Mouse (Mus musculus) heart, postnatal 0 days (tissue): ENCODE measurements around the gene Ptgds. TPM values are rescaled to one million over a fixed set of nuclear protein-coding genes. Genes with fewer than 3 reads are reported as not detected.

Experiments used
- ATAC-seq: fragments of 200-750 bp; cut with Nextera tagmentation; 2 replicates; pipeline ENCODE4 v1.8.0; 2017; ENCODE audit warnings: low read depth, moderate number of reproducible peaks, moderate library complexity; ENCODE audit not compliant: insufficient read depth
- DNase-seq: peaks from one replicate; pipeline ENCODE4 v3.0.0-alpha.2; 2016; ENCODE audit warnings: low spot score
- H3K27ac ChIP-seq: fragments of 300-500 bp; sonication (generic); 2 replicates; pipeline ENCODE4 v1.5.1; 2014; ENCODE audit warnings: low read depth, mild to moderate bottlenecking
- H3K27me3 ChIP-seq: fragments of 300-500 bp; sonication (generic); 2 replicates; pipeline ENCODE4 v1.6.1; 2014; ENCODE audit warnings: low read length, mixed read lengths; ENCODE audit not compliant: control insufficient read depth, insufficient read depth
- H3K36me3 ChIP-seq: fragments of 300-500 bp; sonication (generic); replicated peaks from 2 replicates; pipeline ENCODE4 v1.6.1; 2014; ENCODE audit warnings: low read length, mixed read lengths; ENCODE audit not compliant: control insufficient read depth, insufficient read depth
- H3K4me1 ChIP-seq: fragments of 300-500 bp; sonication (generic); 2 replicates; pipeline ENCODE4 v1.6.1; 2014; ENCODE audit warnings: antibody characterized with exemption; ENCODE audit not compliant: control insufficient read depth, insufficient read depth
- H3K4me2 ChIP-seq: fragments of 300-500 bp; sonication (generic); 2 replicates; pipeline ENCODE4 v1.6.1; 2014; ENCODE audit warnings: low read depth, mild to moderate bottlenecking, low read length, moderate library complexity
- H3K4me3 ChIP-seq: fragments of 300-500 bp; sonication (generic); 2 replicates; pipeline ENCODE4 v1.5.1; 2014; ENCODE audit warnings: low read depth, low read length
- H3K9ac ChIP-seq: fragments of 300-500 bp; sonication (generic); replicated peaks from 2 replicates; pipeline ENCODE4 v1.6.1; 2014; ENCODE audit warnings: low read depth, low read length, mixed read lengths
- H3K9me3 ChIP-seq: fragments of 300-500 bp; sonication (generic); replicated peaks from 2 replicates; pipeline ENCODE4 v1.6.1; 2016; ENCODE audit warnings: low read length; ENCODE audit not compliant: control insufficient read depth
- CTCF ChIP-seq: IDR thresholded peaks from 2 replicates; pipeline ENCODE4 v1.5.1; 2016; ENCODE audit warnings: antibody characterized with exemption, control low read depth, low read depth
- EP300 ChIP-seq: IDR thresholded peaks from 2 replicates; pipeline ENCODE4 v1.6.1; 2016; ENCODE audit warnings: antibody characterized with exemption, low read depth
- WGBS: fragments of 180-500 bp; shearing (Covaris S2); extraction: QIAGEN DNeasy Blood & Tissue Kit; methylation state at CpG from one replicate; pipeline ENCODE4 v1.1.7; 2014; 5-methylcytosine and 5-hydroxymethylcytosine counted together
- polyA plus RNA-seq: library from polyadenylated mRNA; unstranded; fragments of >200 nt; fragmentation: Nextera tagmentation; extraction: Ambion mirVana; gene quantifications from 2 replicates; pipeline ENCODE4 v1.2.1, GENCODE M21; 2015
- total RNA-seq: library from RNA; depleted of rRNA; stranded (reverse); fragments of >200 nt; gene quantifications from 2 replicates; pipeline ENCODE4 v1.2.3, GENCODE M21; 2014; ENCODE audit warnings: low replicate concordance

Gene Ptgds
- total and polyA plus RNA-seq, 2 experiments from 2014 or later = 356 to 711 TPM

DNA sequence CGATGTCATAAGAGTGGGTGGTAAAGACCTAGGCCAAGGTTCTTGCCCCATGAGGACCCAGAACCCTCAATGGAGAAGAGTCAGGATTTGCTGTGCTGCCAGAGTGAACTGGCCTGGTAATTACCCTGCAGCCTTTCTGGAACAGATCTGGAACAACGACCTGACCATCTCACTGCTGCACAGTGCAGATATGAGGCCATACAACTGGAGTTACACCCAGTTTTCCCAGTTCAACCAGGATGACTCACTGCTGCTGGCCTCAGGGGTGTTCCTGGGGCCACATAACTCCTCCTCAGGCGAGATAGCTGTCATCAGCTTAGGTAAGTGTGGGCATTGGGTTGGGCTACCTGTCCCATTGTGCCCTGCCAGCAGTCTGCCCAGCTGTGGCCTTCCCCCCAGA, 32.9 kb upstream of the Ptgds start:
- Histone ChIP-seq H3K9ac (no peak overlapping the region), H3K27me3 (no peaks in the 10 kb centered on the region), H3K4me3 (no peak overlapping the region), H3K27ac (no peak overlapping the region), H3K4me2 (no peak overlapping the region), H3K4me1 (peaks cover 15% of the 10 kb centered on the region), H3K9me3 (no peaks in the 10 kb centered on the region), H3K36me3 (peaks cover 34% of the 10 kb centered on the region)
- TF ChIP-seq CTCF = no peak
- no peak for TF ChIP-seq EP300
- DNase-seq (no peak), ATAC-seq (no peak)
- 76% methylated on average over 3 of the region's 3 CpGs for WGBS

- ATAC-seq (no peak), DNase-seq (no peak)
- TF ChIP-seq EP300 = no peak
- TF ChIP-seq CTCF = no peak
These were observed 32.0 kb upstream of the Ptgds start, which contains the start of gene C8g for GRCm38 (mm10) chr2:25501593-25502486. Gene C8g, minus strand, starts transcription at chr2:25501719.

DNA sequence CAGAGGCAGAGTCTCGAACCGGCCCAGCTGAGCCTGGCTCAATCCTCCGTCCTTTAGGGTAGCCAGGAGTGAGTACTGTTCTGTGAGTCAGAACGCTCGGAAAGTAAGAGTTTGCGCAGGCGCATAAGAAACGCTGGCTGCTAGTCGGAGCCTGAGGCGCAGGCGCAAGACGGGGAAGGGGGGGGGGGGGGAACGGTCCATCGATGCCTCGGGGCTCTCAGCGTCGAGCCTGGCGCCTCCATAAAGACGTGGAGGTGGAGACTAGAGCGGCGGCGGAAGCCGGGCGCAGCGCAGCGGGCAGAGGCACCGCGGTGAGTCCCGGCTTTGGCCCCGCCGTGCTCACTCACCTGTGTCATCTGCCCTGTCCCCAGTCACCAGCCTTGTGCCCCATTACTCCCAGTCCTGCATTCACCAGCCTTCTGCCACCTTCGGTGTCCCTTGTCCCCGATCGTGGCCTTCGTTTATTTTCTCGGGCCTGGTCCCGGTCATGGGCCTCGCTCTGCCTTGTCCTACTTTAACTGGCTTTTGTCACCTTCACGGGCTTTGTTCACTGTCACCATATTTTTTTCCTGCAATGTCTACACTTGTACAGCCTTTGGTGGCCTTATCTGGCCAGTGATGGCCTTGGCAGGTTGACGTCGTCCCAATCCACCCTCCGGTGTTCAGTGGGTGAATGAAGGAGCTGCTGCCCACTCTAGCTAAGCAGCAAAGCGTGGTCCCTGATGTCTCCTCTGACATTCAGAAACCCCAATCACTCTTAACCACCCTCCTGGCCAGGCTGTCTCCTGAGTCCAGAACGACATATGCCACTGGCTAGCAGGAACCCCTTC, 30.9 kb upstream of the Ptgds start, which contains the start of gene Fbxw5:
Gene Fbxw5, plus strand, starts transcription at position 175 of the 830 bp plus-strand sequence.
- H3K27me3 ChIP-seq = no peaks in the 10 kb centered on the region
- peak within 1 kb of the TSS; percentile 91 for H3K4me3 ChIP-seq
- H3K9ac ChIP-seq = peak within 1 kb of the TSS; percentile 96
- TF ChIP-seq EP300 (no peak), CTCF (no peak)
- no peaks in the 10 kb centered on the region for H3K9me3 ChIP-seq
- under 1% methylated on average over 44 of the region's 44 CpGs for WGBS
- ATAC-seq (peak; percentile 92), DNase-seq (peak; percentile 95)
- H3K4me1 ChIP-seq = peaks cover 15% of the 10 kb centered on the region
- peaks cover 34% of the 10 kb centered on the region for H3K36me3 ChIP-seq
- peak within 1 kb of the TSS; percentile 77 for H3K27ac ChIP-seq
- peak within 1 kb of the TSS; percentile 96 for H3K4me2 ChIP-seq

More at GRCm38 (mm10) chr2:25501593-25502486, 32.0 kb upstream of the Ptgds start, which contains the start of gene C8g:
- Histone ChIP-seq H3K27me3 (no peaks in the 10 kb centered on the region), H3K9me3 (no peaks in the 10 kb centered on the region), H3K4me3 (peak within 1 kb of the TSS; percentile 91), H3K36me3 (peaks cover 34% of the 10 kb centered on the region), H3K4me2 (peak within 1 kb of the TSS; percentile 96), H3K4me1 (peaks cover 15% of the 10 kb centered on the region), H3K9ac (peak within 1 kb of the TSS; percentile 96), H3K27ac (peak within 1 kb of the TSS; percentile 77)
- 69% methylated on average over 20 of the region's 20 CpGs for WGBS

DNA sequence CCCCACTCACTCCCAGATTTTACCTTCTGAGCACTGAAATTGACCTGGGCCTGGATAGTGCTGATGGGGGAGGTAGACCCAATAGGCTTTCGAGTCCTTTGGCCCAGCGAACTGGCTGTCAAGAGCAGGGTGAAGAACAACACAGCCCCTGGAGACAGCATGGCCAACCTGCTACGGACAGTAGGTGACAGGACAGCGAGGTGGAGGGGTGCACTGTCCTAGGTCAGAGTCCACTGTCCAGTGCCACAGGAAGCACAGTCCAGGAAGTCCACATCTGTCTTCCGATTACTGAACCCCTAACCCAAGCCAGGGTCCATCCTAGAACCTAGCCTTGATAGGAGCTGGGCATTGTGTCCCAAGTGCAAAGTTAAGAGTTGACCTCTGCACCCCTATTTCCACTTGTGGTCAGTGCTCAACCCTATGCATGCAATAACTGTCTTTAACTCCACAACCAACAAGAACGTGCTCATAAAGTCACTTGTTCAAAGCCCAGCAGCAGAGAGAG, 30.3 kb upstream of the Ptgds start:
- TF ChIP-seq EP300 (no peak), CTCF (no peak)
- peak overlapping the region; percentile 74 for H3K27ac ChIP-seq
- peaks cover 27% of the 10 kb centered on the region for H3K36me3 ChIP-seq
- peaks cover 15% of the 10 kb centered on the region for H3K4me1 ChIP-seq
- DNase-seq = no peak
- H3K9ac ChIP-seq = peak overlapping the region; percentile 54
- no peaks in the 10 kb centered on the region for H3K9me3 ChIP-seq
- peak overlapping the region; percentile 96 for H3K4me2 ChIP-seq
- 62% methylated on average over 6 of the region's 6 CpGs for WGBS
- H3K27me3 ChIP-seq = 0 out of 2 replicates have a peak, but pooled peaks cover 2% of the 10 kb centered on the region
- no peak for ATAC-seq
- H3K4me3 ChIP-seq = peak overlapping the region; percentile 91

GRCm38 (mm10) chr2:25498622-25499478, 29.0 kb upstream of the Ptgds start:
- no peak overlapping the region for H3K4me3 ChIP-seq
- H3K27me3 ChIP-seq = 0 out of 2 replicates have a peak, but pooled peaks cover 2% of the 10 kb centered on the region
- H3K9me3 ChIP-seq = no peaks in the 10 kb centered on the region
- H3K4me2 ChIP-seq = no peak overlapping the region
- DNase-seq (no peak), ATAC-seq (no peak)
- no peak overlapping the region for H3K27ac ChIP-seq
- no peak overlapping the region for H3K9ac ChIP-seq
- WGBS = 51% methylated on average over 15 of the region's 15 CpGs
- H3K4me1 ChIP-seq = peaks cover 15% of the 10 kb centered on the region
- no peak for TF ChIP-seq EP300
- TF ChIP-seq CTCF = no peak
- peaks cover 15% of the 10 kb centered on the region; the same call in 1 of the 2 replicates for H3K36me3 ChIP-seq
